Mouse (Mus musculus) forelimb bud, embryonic 11.5 days (tissue): ENCODE results near the gene Lingo2.
"Not testable (repeated sequence)": the region's sequence is repeated elsewhere in the genome, so short reads cannot be mapped to it uniquely, and the experiment has no call there.

Experiments
- DNase-seq: peaks from one replicate; pipeline ENCODE4 v3.0.0-alpha.2; 2012; ENCODE audit warnings: low read depth, low spot score

Lingo2 gene

DNA sequence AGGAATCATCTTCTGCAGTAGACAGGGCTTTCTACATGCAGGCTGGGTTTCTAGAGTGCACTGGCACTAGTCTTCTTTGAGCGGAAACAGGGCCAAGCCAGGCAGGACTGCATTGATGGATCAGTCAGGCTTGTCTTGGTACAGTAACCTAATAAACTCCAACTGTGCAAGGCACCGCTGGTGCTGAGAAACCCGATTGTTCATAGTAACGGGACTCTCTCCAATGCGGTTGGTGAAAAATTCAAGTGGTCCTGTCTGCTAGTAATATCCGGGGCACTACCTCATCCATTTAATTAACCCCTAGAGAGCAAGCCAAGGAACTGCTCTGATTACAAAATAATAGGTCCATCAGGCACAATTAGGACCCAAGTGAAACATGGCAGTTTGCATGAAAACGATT lies 1106.4 kb downstream of the Lingo2 start:
- peak; percentile 13 for DNase-seq

GRCm38 (mm10) chr4:35844518-35844917 lies 1107.0 kb downstream of the Lingo2 start:
- DNase-seq, result no peak

DNA sequence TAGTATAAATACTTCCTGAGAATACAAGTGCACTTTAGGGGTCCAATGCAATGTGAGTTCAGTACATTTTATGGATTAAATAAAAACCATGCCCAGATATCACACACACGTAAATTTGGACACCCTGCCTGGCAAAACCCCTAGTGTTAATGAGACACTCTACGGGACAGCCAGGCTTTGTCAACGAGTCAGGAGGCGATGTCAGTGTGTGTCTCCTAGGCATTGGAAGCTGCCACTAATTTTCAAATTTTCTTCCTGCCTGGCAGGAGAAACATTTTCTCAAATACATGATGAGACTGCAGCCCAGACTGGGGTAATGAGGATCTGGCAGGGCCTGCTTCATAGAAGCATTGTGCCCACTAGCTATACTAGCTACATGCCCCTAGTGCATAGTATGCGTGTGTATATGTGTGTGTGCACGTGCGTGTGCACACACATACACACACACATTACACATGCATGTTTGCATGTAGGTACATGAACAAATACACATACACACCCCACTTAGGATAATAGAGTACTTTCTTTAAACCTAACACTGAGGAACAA lies 1128.2 kb downstream of the Lingo2 start:
- no peak for DNase-seq

DNA sequence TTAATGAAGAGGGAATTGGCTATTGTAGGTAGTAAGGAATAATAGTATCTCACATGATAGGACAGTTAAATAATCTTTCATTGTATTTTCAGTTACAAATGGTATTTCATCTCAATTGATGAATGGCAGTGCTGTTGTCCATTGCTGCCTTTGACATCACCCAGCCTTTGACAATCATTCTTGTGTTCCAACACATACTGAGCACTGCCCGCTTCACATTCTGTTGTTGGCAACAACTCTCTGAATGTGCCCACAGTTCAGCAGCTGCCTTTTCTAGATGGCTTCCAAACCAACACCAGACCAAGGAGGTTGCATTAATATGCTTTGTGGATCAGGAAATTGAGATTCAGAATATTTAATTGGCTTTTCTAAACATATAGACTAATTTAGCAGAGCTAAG lies 1130.8 kb downstream of the Lingo2 start:
- no peak for DNase-seq

DNA sequence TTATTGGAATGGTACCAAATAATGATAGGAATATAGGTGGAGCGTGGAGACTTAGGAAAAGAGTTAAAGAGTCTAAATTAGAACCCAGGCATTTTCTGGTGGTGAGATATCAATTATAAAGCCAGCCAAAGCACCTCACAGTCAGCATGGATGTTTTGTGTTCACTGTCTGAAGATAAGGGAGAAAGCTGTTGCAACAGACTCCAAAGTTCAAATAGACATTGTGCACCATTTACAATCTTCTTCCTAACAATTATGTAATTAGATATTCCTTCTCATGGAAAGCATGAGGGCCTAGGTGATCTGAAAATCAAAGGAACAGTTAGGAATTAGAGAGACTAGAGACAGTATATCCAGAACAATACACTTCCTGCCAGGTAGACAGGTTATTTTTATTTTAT lies 1136.8 kb downstream of the Lingo2 start:
- no peak for DNase-seq

DNA sequence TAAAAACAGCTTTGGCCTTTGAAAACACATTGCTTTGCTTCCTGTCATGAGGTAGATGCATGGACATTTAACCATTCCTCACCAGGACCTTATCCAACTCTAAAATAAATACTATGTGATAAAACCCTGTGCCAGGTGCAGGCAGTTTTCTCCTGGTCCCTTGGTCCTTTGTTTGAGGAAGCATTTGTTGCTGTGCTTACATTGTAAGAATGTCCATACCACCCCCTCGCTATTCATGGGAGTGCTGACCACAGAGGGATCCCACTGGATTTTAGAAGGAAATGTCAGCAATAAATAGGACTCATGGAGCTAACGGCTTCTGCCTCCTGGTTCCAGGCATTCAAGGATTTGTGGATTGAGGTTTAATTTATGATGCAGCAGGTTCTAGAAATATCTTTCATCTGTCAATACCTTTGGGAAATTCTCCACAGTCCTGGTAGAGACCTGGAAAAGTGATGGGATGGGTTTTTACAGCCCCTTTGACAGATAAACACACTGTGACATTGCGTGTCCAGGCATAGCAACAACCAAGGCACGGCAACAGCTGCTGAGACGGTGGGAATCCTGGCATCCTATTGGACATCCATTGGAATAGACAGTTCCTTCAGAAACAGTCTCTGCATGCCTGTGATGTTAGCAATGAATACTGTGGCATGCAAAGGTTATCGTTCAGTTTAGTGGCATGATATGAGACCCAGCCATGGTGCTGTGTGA lies 1143.9 kb downstream of the Lingo2 start:
- DNase-seq, result no peak

- no peak for DNase-seq
Observed at GRCm38 (mm10) chr4:35806881-35807464, 1144.6 kb downstream of the Lingo2 start.

DNA sequence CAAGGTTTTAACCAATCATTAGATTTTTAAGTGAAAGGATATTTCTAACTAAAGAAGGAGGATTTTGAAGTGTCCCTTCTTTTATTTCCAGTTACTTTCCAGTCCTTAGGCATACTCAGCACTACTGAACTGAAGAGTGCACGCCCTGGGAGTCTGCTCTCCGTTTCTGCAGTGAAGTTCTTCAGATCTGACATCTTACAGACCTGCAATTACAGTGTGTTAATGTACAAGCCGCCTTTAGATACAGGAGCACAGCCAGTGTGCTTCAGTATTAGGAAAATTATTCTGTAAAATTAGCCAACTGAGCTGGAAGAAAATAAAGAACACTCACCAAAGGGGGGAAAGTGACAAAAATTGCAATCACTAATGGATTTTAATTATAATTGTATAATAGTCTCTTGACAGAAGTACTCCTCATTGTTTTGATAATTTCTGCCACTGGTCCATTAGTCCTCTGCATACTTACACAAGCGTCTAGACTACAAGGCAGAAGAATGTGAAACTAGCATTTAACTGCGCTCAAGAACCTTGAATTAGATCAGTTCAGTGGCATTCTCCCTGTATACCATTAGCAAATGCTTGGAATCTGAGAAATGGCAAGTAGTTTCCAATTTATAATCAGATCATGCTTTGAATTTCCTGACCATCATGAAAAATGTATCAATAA lies 1167.2 kb downstream of the Lingo2 start:
- no peak for DNase-seq

- DNase-seq, result no peak
Observed at GRCm38 (mm10) chr4:35770810-35771209, 1180.7 kb downstream of the Lingo2 start.

GRCm38 (mm10) chr4:35766905-35767304 lies 1184.6 kb downstream of the Lingo2 start:
- no peak for DNase-seq

DNA sequence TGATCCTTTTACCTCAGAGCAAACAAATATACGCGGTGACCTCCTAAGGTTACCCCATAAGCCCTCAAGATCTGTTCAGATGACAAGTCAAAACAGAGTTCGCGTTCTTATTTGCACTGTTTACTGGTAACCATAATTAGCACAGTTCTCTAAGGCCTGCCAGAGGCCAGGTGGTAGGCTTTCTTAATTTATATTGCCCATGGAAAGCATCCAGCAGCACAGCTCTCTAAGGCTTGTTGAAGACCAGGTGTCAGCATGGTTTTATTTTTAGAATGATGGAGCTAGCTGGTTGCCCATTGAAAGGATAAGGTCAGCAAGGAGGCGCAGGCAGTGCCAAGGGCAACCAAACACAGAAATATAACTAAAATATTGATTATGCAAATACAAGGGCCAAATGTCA lies 1190.4 kb downstream of the Lingo2 start:
- DNase-seq, result no peak

DNA sequence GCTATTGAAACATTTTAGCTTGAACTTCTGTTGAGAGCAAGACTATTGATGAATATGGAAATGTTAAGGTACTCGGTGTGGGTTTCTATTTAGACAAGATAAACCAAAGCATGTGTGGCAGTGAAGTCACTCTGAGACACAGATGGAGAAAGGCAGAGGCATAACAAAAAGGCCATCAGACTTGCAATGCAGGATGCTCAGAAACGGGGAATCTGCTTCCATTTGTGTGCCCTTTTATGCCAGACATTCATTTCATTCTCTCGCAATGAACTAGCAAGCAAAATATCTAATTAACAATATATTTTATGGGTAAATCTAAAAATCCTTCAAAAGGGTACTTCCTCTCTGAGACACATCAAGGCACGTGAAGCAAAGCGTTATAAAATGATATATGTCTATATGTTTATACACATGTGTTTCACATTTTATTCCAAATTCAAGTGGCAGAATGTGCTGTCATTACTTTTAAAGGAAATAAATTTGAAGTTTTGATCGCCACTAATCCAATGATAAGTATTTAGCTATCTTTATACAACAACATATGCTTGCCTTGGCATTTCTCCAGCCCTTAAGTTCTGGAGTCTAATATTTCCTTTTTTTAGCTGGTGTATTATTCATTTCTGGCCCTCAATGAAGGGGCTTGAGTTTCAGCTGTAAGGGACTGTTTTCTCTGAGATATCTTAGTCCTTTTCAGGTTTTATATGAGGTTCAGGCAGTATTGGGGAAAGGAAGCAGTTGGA lies 1199.3 kb downstream of the Lingo2 start:
- no peak for DNase-seq

- no peak for DNase-seq
Observed at GRCm38 (mm10) chr4:35746693-35747092, 1204.9 kb downstream of the Lingo2 start.

GRCm38 (mm10) chr4:35724774-35725173 lies 1226.8 kb downstream of the Lingo2 start:
- no peak for DNase-seq

DNA sequence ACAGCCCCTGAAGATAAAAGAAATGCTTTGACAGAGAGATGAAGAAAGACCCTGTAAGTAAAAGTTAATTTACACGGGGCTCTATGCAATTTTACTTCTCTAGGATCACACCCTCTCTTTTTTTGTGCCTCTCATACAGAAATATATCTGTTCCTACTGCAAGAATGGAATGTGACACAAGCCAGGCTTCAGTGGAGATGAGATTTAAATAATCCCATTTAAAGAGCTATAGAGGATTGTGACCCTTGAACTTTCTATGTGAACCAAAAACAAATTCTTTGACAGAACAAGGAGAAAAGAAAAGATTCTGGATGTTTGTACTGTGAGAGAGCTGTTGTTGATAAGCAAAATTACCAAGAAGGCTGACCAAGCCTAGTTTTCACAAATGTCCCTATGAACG lies 1247.4 kb downstream of the Lingo2 start:
- DNase-seq, result no peak

DNA sequence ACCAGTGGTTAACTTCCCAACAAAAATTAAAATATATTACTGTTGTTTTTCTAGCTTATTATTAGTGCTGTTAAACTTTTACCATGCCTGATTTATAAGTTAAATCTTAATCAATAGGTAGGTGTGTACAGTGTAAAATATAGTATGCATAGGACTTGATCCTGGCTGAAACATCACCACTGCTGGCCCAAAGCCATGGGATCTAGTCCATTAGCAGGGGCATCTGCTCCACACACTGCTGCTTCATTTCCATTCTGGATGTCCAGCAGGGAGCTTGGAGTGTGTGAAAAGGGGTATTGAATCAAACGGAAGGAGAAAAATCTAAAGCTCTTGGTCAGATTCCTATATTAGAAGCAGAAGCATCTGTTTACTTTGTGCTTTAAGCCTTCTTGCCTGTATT lies 1248.9 kb downstream of the Lingo2 start:
- DNase-seq, result no peak

GRCm38 (mm10) chr4:35695137-35695522 lies 1256.4 kb downstream of the Lingo2 start:
- DNase-seq, result no peak

GRCm38 (mm10) chr4:35694360-35695136 lies 1257.0 kb downstream of the Lingo2 start:
- no peak for DNase-seq

DNA sequence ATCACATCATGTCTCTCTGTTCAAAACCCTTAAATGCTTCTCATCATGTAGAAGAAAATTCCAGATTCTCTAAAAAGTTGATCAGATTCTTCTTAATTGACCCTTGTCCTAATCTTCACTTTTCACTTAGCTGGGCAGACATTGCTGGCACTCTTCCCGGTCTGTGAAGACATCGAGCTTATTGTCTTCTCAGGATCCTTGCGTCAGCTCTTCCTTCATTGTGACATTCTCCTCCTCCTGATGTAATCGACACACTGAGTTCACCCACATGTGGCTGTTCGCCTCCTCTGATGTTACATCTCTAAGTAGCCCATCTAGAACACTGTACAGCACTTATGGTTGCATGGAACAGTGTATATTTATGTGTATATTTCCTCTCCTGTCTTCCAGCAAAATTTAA lies 1261.0 kb downstream of the Lingo2 start:
- DNase-seq, result no peak

- DNase-seq, result not testable (repeated sequence)
Observed at GRCm38 (mm10) chr4:35688498-35689240, 1262.9 kb downstream of the Lingo2 start.
